Mouse (Mus musculus) heart, embryonic 14.5 days (tissue): ENCODE measurements around the gene Tstd1. TPM values are rescaled to one million over a fixed set of nuclear protein-coding genes. Genes with fewer than 3 reads are reported as not detected.

Experiments used
- ATAC-seq: fragments of 200-750 bp; cut with Nextera tagmentation; 2 replicates; pipeline ENCODE4 v1.8.0; 2017; ENCODE audit warnings: low read depth, moderate TSS enrichment; ENCODE audit not compliant: insufficient number of reproducible peaks, insufficient read depth, low FRiP score
- H3K27ac ChIP-seq, 2 experiments: fragments of 200-500 bp in 1 of 2; fragments of 300-500 bp in 1 of 2; sonication (generic) in 1 of 2; replicated peaks in 1 of 2; 2 replicates each; pipeline ENCODE4 v1.5.1; 2012 to 2014; ENCODE audit warnings: low read depth in 2 of 2, low read length in 2 of 2, control low read depth in 1 of 2, mild to moderate bottlenecking in 1 of 2, mixed read lengths in 1 of 2; ENCODE audit not compliant: control insufficient read depth in 1 of 2, insufficient read depth in 1 of 2
- H3K27me3 ChIP-seq: fragments of 300-500 bp; sonication (generic); 2 replicates; pipeline ENCODE4 v1.6.1; 2014; ENCODE audit warnings: mild to moderate bottlenecking, low read length, control low read depth; ENCODE audit not compliant: control insufficient read depth, insufficient read depth
- H3K36me3 ChIP-seq: fragments of 300-500 bp; sonication (generic); 2 replicates; pipeline ENCODE4 v1.6.1; 2014; ENCODE audit warnings: mild to moderate bottlenecking, control low read depth, low read length, mixed read lengths; ENCODE audit not compliant: control insufficient read depth, insufficient read depth
- H3K4me1 ChIP-seq, 2 experiments: fragments of 200-500 bp in 1 of 2; fragments of 300-500 bp in 1 of 2; sonication (generic) in 1 of 2; 2 replicates each; pipeline ENCODE4 v1.6.1; 2012 to 2014; ENCODE audit warnings: low read length in 2 of 2, control low read depth in 1 of 2, mixed read lengths in 1 of 2; ENCODE audit not compliant: control insufficient read depth in 2 of 2, insufficient read depth in 2 of 2
- H3K4me2 ChIP-seq: fragments of 300-500 bp; sonication (generic); 2 replicates; pipeline ENCODE4 v1.6.1; 2014; ENCODE audit warnings: mild to moderate bottlenecking, low read length
- H3K4me3 ChIP-seq, 2 experiments: fragments of 200-500 bp in 1 of 2; fragments of 300-500 bp in 1 of 2; sonication (generic) in 1 of 2; 2 replicates each; pipeline ENCODE4 v1.5.1; 2012 to 2014; ENCODE audit warnings: low read length in 2 of 2, mild to moderate bottlenecking in 2 of 2, control low read depth in 1 of 2, low read depth in 1 of 2, moderate library complexity in 1 of 2; ENCODE audit not compliant: control insufficient read depth in 1 of 2, insufficient read depth in 1 of 2
- H3K9ac ChIP-seq: fragments of 300-500 bp; sonication (generic); 2 replicates; pipeline ENCODE4 v1.6.1; 2014; ENCODE audit warnings: mild to moderate bottlenecking, low read length
- H3K9me3 ChIP-seq: fragments of 300-500 bp; sonication (generic); 2 replicates; pipeline ENCODE4 v1.6.1; 2016; ENCODE audit warnings: low read length, control low read depth; ENCODE audit not compliant: control insufficient read depth
- WGBS: fragments of 180-500 bp; shearing (Covaris S2); extraction: QIAGEN DNeasy Blood & Tissue Kit; methylation state at CpG from one replicate; pipeline ENCODE4 v1.1.7; 2014; 5-methylcytosine and 5-hydroxymethylcytosine counted together
- polyA plus RNA-seq: library from polyadenylated mRNA; unstranded; fragments of >200 nt; fragmentation: Nextera tagmentation; extraction: Ambion mirVana; gene quantifications from 2 replicates; pipeline ENCODE4 v1.2.1, GENCODE M21; 2014

The Tstd1 gene
- polyA plus RNA-seq, 1 experiment from 2014 or later, result 1.5 TPM

DNA sequence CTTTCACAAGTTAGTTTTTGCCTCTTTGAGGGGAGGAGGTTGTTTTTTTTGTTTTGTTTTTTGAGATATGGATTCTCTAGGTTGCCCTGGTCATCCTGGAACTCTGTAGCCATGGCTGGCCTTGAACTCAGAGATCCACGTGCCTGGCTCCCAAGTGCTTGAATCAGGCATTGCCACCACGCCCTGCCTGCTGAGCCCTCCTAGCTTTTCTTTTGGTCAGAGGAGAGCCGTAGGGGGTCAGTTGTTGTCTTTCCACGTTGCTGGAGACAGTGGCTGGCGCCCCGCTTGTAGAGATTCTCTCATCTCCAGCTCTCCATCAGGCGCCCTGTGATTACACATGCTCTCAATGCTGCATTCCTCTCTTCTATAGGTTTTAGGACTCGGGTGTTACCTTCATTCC, 5.1 kb upstream of the Tstd1 start:
- Histone ChIP-seq H3K4me2 (no peak overlapping the region), H3K27me3 (no peaks in the 10 kb centered on the region), H3K4me1 (peaks cover 2 to 7% of the 10 kb centered on the region in 2 experiments; a peak in 3 of 4 replicates), H3K4me3 (no peak overlapping the region), H3K27ac (no peak overlapping the region), H3K9ac (no peak overlapping the region), H3K36me3 (peaks cover 43% of the 10 kb centered on the region), H3K9me3 (no peaks in the 10 kb centered on the region)
- ATAC-seq, result no peak
- WGBS, result 70% methylated on average over 8 of the region's 8 CpGs

DNA sequence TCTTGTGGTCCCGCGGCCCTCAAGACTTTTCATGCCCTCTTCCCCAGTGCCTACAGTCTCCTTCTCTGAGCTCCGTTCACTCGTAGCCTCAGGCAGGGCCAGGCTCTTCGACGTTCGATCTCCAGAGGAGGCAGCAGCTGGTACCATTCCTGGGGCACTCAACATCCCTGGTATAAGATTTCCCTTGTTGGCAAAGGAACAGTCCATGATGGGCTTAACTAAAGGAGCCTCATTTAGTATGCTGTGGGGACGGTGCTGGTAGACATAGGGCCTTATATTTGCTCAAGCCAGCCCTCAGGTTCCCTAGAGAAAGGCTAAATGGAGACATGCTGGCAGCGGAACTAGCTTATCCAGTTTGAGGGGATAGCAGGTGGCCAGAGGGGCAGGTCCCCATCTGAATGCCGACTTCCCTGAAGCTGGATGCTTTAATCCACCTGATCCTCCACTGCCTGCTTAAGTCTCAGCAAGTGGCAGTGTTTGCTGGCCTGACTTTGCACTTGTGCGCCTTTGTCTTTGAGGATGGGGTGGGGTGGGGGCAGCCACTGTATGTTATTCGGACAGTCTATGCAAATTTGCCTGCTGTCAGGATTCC, 715 bp downstream of the Tstd1 start:
- H3K4me1 ChIP-seq, result peaks cover 0 to 2% of the 10 kb centered on the region in 2 experiments; a peak in 1 of 4 replicates
- WGBS, result 77% methylated on average over 12 of the region's 12 CpGs
- no peak overlapping the region for H3K4me2 ChIP-seq
- no peak for ATAC-seq
- no peak overlapping the region for H3K4me3 ChIP-seq
- no peaks in the 10 kb centered on the region for H3K27me3 ChIP-seq
- no peaks in the 10 kb centered on the region for H3K9me3 ChIP-seq
- H3K27ac ChIP-seq, result no peak overlapping the region
- no peak overlapping the region for H3K9ac ChIP-seq
- H3K36me3 ChIP-seq, result peaks cover 66% of the 10 kb centered on the region

DNA sequence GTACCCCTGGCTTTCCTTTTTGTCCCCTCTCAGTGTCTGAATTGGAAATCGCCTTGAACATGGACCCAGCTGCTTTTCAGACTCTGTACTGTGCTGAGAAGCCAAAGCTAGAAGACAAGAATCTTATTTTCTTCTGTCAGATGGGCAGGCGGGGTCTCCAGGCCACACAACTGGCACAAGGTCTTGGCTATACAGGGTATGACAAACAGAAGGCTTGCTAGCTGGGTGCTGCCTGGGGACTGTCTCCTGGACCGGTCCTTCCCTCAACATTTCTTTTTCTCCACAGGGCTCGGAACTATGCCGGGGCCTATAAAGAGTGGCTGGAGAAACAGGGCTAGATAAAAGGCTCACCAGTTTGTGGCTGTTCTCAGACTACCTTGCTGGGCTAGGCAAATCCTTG, 1.2 kb downstream of the Tstd1 start:
- no peak overlapping the region for H3K4me3 ChIP-seq
- peaks cover 2 to 4% of the 10 kb centered on the region in 2 experiments; a peak in 2 of 4 replicates for H3K4me1 ChIP-seq
- no peaks in the 10 kb centered on the region for H3K9me3 ChIP-seq
- H3K9ac ChIP-seq, result no peak overlapping the region
- no peaks in the 10 kb centered on the region for H3K27me3 ChIP-seq
- H3K36me3 ChIP-seq, result peaks cover 60% of the 10 kb centered on the region
- 85% methylated on average over 5 of the region's 5 CpGs for WGBS
- no peak overlapping the region for H3K27ac ChIP-seq
- no peak overlapping the region for H3K4me2 ChIP-seq
- ATAC-seq, result no peak

DNA sequence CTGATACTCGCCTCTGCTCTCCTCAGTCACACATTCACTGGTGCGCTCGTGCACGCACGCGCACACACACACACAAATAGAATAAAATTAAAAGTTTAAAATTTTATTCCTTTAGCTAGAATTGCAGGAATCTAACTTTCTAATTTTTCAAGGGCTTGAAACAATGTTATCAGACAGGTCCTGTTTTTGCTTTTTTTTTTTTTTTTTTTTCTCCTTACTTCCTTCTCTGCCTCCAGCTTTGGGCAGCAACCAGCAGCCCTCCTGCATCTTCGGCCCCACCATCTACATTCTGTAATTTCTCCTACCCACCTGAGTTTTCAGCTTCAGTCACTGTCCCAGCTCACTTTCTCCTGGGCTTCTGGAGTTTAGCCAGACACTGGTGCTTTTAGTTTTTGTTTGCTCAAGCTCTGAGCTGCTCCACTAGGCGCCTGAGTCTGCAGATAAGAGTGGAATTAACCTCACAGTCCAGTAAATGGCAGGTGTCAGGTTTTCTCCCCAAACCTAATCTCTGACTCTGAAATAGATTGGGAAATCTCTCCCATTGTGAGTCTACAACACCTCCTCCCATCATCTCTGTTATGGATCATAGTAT, 3.9 kb downstream of the Tstd1 start:
- Histone ChIP-seq H3K9me3 (no peaks in the 10 kb centered on the region), H3K4me3 (no peak overlapping the region), H3K36me3 (peaks cover 34% of the 10 kb centered on the region), H3K9ac (no peak overlapping the region), H3K27ac (no peak overlapping the region), H3K27me3 (no peaks in the 10 kb centered on the region), H3K4me1 (peaks cover 5 to 10% of the 10 kb centered on the region in 2 experiments; a peak in 2 of 4 replicates), H3K4me2 (no peak overlapping the region)
- no peak for ATAC-seq
- WGBS, result 71% methylated on average over 8 of the region's 8 CpGs

DNA sequence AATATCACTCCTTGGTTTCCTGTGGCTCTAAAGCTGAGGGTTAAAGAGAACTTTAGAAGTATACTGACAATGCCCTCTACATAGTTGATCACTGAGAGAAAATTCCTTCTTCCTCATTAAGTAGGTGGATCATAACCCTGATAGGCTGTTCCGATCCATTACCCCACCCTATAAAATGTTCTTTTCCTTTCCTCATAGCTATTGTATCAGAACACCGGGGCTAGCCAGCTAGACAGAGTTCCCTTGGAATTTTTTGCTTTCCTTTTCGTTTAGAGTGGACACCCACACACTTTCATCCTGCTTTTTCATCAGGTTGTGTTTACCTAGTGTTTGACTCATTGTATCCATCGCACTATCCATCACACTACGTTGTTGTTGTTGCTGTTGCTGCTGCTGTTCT, 6.0 kb downstream of the Tstd1 start:
- 28% methylated on average over 5 of the region's 5 CpGs for WGBS
- Histone ChIP-seq H3K27ac (peak overlapping the region; percentile 49 to 57), H3K4me1 (peaks cover 5 to 10% of the 10 kb centered on the region in 2 experiments; a peak in 2 of 4 replicates), H3K36me3 (peaks cover 13% of the 10 kb centered on the region), H3K9me3 (0 out of 2 replicates have a peak, but pooled peaks cover 2% of the 10 kb centered on the region), H3K27me3 (no peaks in the 10 kb centered on the region), H3K4me3 (no peak overlapping the region), H3K9ac (no peak overlapping the region), H3K4me2 (no peak overlapping the region)
- no peak for ATAC-seq

DNA sequence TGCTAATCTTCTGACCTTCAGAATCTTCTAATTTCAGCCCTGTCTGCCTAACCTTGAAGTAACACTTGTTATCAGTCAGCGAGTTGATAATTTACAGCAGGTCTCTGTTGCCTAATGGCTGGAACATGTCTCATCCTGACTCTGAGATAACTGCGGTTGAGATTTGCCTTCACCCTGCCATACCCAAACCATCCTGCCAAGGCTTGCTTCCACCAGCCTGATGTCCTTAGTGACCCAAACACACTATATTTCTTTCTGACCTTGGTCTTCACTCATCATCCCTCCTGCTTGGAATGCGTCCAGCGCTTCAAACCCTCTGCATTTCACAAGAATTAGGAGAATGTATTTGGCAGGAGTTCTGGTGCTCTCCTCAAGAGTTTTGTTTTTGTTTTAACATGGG, 6.5 kb downstream of the Tstd1 start:
- H3K4me1 ChIP-seq, result peaks cover 5 to 10% of the 10 kb centered on the region in 2 experiments; a peak in 2 of 4 replicates
- H3K27ac ChIP-seq, result peak overlapping the region; percentile 49 to 57
- H3K27me3 ChIP-seq, result no peaks in the 10 kb centered on the region
- 22% methylated on average over 4 of the region's 4 CpGs for WGBS
- ATAC-seq, result no peak; the same call in 1 of the 2 replicates
- H3K36me3 ChIP-seq, result peaks cover 8% of the 10 kb centered on the region; the same call in 1 of the 2 replicates
- H3K4me3 ChIP-seq, result no peak overlapping the region
- H3K4me2 ChIP-seq, result 0 out of 2 replicates have a peak overlapping the region, but pooled peaks have one; percentile 7
- 0 out of 2 replicates have a peak, but pooled peaks cover 2% of the 10 kb centered on the region for H3K9me3 ChIP-seq
- H3K9ac ChIP-seq, result no peak overlapping the region

DNA sequence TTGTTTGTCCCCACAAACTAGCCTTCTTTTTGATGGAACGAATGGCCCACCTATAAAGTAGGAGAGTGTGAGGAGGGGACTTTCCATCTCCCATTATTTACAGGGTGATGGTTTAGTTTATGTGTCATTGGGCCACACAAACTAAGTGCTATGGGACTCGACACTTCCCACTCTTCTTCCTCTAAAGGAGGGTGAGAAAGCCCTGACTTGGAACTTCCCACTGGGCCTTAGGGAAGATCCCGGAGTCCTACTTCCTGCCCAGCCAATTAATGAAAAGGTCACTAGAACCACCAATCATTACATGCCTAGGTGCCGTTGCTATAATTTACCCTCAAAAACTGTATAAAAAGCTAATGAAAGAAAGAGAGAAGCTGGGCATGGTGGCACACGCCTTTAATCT, 13.5 kb downstream of the Tstd1 start:
- H3K27ac ChIP-seq, result no peak overlapping the region
- no peak overlapping the region for H3K9ac ChIP-seq
- no peak for ATAC-seq
- peaks cover 0 to 4% of the 10 kb centered on the region in 2 experiments; a peak in 1 of 4 replicates for H3K4me1 ChIP-seq
- no peaks in the 10 kb centered on the region for H3K27me3 ChIP-seq
- 75% methylated on average over 5 of the region's 5 CpGs for WGBS
- H3K4me3 ChIP-seq, result no peak overlapping the region
- H3K36me3 ChIP-seq, result no peaks in the 10 kb centered on the region
- H3K9me3 ChIP-seq, result 0 out of 2 replicates have a peak, but pooled peaks cover 2% of the 10 kb centered on the region
- no peak overlapping the region for H3K4me2 ChIP-seq
